In the genomic region with DNA sequence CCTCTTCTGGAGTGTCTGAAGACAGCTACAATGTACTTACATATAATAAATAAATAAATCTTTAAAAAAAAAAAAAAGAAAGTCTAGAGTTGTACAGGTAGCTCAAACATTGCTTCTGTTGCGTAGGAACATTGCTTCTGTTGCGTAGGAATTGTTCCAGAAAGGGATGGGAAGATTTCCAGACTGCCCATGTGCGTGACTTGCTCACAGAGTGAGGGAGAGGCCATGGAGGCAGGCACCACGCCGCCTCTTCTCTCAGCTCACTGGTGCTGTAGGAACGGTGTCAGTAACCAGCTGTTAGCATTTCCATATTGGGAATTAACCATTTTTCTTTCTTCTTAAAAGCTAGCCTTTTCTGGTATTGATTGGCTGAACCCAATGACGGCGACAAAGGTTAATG, we compare ENCODE assay signal across 19 mouse cellular contexts. TPM values are rescaled to one million over a fixed set of nuclear protein-coding genes. Genes with fewer than 3 reads are reported as not detected.
DNase-seq lines count a peak whose midpoint lies in the region.
"Had no signal": no experiment of that assay in that cellular context is flagged by ENCODE, and none has a peak within 500 bp of the region (broad histone marks: within the 10 kb centered on the region; RNA-seq: fewer than 3 reads in every experiment).

No protein-coding gene starts in this region.

- peak; percentile 29 for DNase-seq in heart, adult 11 months
- no peak for DNase-seq in heart, postnatal 10 days
- DNase-seq in left cerebral cortex, adult 18-20 months (ENCODE audit: low spot score in 2 of 2) = peak; percentile 4 to 30
- no peak for DNase-seq in left cerebral cortex, postnatal 4 days
- DNase-seq in right cerebral cortex, adult 2 months (ENCODE audit: low spot score in 2 of 2) = peak; percentile 16 to 32
- DNase-seq in right cerebral cortex, postnatal 4 days = no peak
- DNase-seq in gastrocnemius, postnatal 4 days (ENCODE audit: low spot score in 2 of 2) = no peak
- DNase-seq: adrenal gland, adult 2 months; adrenal gland, postnatal 14 days; cerebellum, adult 11-12 months; cerebellum, adult 8-10 months; cerebellum, postnatal 10 days; cerebellum, postnatal 36 days; embryo, embryonic 11 days; gastrocnemius, postnatal 10 days; gastrocnemius, postnatal 36 days; heart, adult 18-20 months; heart, postnatal 14 days; heart, postnatal 4 days had no signal

- intact Hi-C loops in heart, postnatal 10 days (cut with DNase I) = no loop called here
- intact Hi-C loops in left cerebral cortex, postnatal 4 days (cut with DNase I) = loop anchor here (5.0 kb wide), 1 partner anchor 161 kb away; the partner anchor contains the start of gene Sass6

RNA-seq across cellular contexts. Expression of gene Slc35a3, which starts 40.2 kb away (rescaled TPM):
- total RNA-seq in heart, postnatal 10 days (2021) = 10 to 100 TPM; 19.3 to 21.9 TPM
- 10 to 100 TPM; 15.4 to 16.2 TPM for total RNA-seq in left cerebral cortex, adult 18-20 months (2021)
- total RNA-seq in left cerebral cortex, postnatal 4 days (2021) = 10 to 100 TPM; 14.6 to 15.8 TPM
- 10 to 100 TPM; 12.6 to 15.6 TPM for total RNA-seq in gastrocnemius, postnatal 4 days (2021)

RNA-seq across cellular contexts. Expression of gene Agl, which starts 55.1 kb away (rescaled TPM):
- total RNA-seq in heart, postnatal 10 days (2021) = 100 to 1,000 TPM; 144 to 148 TPM
- total RNA-seq in left cerebral cortex, adult 18-20 months (2021) = 10 to 100 TPM; 23.4 to 25.7 TPM
- total RNA-seq in left cerebral cortex, postnatal 4 days (2021) = 10 to 100 TPM; 30.8 to 31.0 TPM
- total RNA-seq in gastrocnemius, postnatal 4 days (2021) = 100 to 1,000 TPM; 272 to 307 TPM

Comparison
In these comparisons a context has a peak if more than half of its experiments do, and no peak if none do; other contexts are left out.
1. DNase-seq: peak in heart, adult 11 months (single experiment), left cerebral cortex, adult 18-20 months (2 of 2) and right cerebral cortex, adult 2 months (2 of 2); none in heart, postnatal 10 days (0 of 2), left cerebral cortex, postnatal 4 days (single experiment), right cerebral cortex, postnatal 4 days (single experiment) and gastrocnemius, postnatal 4 days (0 of 2).
2. RNA of gene Agl, which starts 55.1 kb away (total RNA-seq): 272 to 307 TPM in gastrocnemius, postnatal 4 days and 144 to 148 TPM in heart, postnatal 10 days; 30.8 to 31.0 TPM in left cerebral cortex, postnatal 4 days and 23.4 to 25.7 TPM in left cerebral cortex, adult 18-20 months; every median in the first group is over 4 times any median in the second.